Mouse (Mus musculus) ES-Bruce4 (cell line): ENCODE data around the gene Gm17651.

ENCODE experiments used
- CTCF ChIP-seq: IDR thresholded peaks from one replicate; pipeline ENCODE4 v1.8.1; 2011; ENCODE audit warnings: low read depth, low read length
- EP300 ChIP-seq: IDR thresholded peaks from 2 replicates; pipeline ENCODE4 v1.6.1; 2011; ENCODE audit warnings: low read depth, low read length; ENCODE audit not compliant: insufficient read depth
- POLR2A ChIP-seq: IDR thresholded peaks from one replicate; pipeline ENCODE4 v1.8.1; 2011; ENCODE audit warnings: low read length; ENCODE audit not compliant: insufficient read depth

GRCm38 (mm10) chr3:97657655-97658411 lies 16.7 kb downstream of the Gm17651 start, which contains the start of gene Prkab2:
- TF ChIP-seq CTCF (no peak), POLR2A (peak; percentile 19), EP300 (no peak)
